Mouse (Mus musculus) ES-E14 (cell line): ENCODE results near the gene Sorcs1. TPM values are rescaled to one million over a fixed set of nuclear protein-coding genes. Genes with fewer than 3 reads are reported as not detected.

Experiments used
- DNase-seq: peaks from one replicate; pipeline ENCODE4 v3.0.0-alpha.2; 2013; ENCODE audit warnings: low read depth, low spot score
- H3K27ac ChIP-seq: 2 replicates; pipeline ENCODE4 v1.5.1; 2012; ENCODE audit warnings: low read depth, mild to moderate bottlenecking, low read length, moderate library complexity, mixed read lengths; ENCODE audit not compliant: poor library complexity, insufficient read depth, severe bottlenecking
- H3K36me3 ChIP-seq: 2 replicates; pipeline ENCODE4 v1.6.1; 2012; ENCODE audit warnings: mild to moderate bottlenecking, low read length, moderate library complexity, mixed read lengths; ENCODE audit not compliant: control insufficient read depth, poor library complexity, insufficient read depth, severe bottlenecking
- H3K4me1 ChIP-seq, 2 experiments: fragments of 150-350 bp in 1 of 2; sonication (generic) in 1 of 2; 2 replicates each; pipeline ENCODE4 v1.6.1; 2012; ENCODE audit warnings: low read length in 2 of 2, mild to moderate bottlenecking in 1 of 2, mixed read lengths in 1 of 2; ENCODE audit not compliant: control insufficient read depth in 2 of 2, insufficient read depth in 2 of 2, poor library complexity in 1 of 2
- H3K4me3 ChIP-seq, 2 experiments: fragments of 150-350 bp in 1 of 2; sonication (generic) in 1 of 2; 2 replicates each; pipeline ENCODE4 v1.5.1; 2012; ENCODE audit warnings: low read length in 2 of 2, low read depth in 1 of 2, mild to moderate bottlenecking in 1 of 2, mixed read lengths in 1 of 2; ENCODE audit not compliant: insufficient read depth in 1 of 2, poor library complexity in 1 of 2, severe bottlenecking in 1 of 2
- H3K9ac ChIP-seq: 2 replicates; pipeline ENCODE4 v1.6.1; 2012; ENCODE audit warnings: low read depth, mild to moderate bottlenecking, low read length, mixed read lengths; ENCODE audit not compliant: poor library complexity, insufficient read depth, severe bottlenecking
- H3K9me3 ChIP-seq: fragments of 150-350 bp; sonication (generic); 2 replicates; pipeline ENCODE4 v1.6.1; 2012; ENCODE audit warnings: low read depth, mild to moderate bottlenecking, low read length; ENCODE audit not compliant: control insufficient read depth, insufficient read depth
- CHD2 ChIP-seq: IDR thresholded peaks from 2 replicates; pipeline ENCODE4 v1.6.1; 2014; ENCODE audit warnings: mild to moderate bottlenecking, low read depth, low read length, inconsistent platforms
- HCFC1 ChIP-seq: IDR thresholded peaks from 2 replicates; pipeline ENCODE4 v1.6.1; 2012; ENCODE audit warnings: low read length, inconsistent platforms, borderline replicate concordance; ENCODE audit not compliant: insufficient read depth
- MAFK ChIP-seq: IDR thresholded peaks from 2 replicates; pipeline ENCODE4 v1.6.1; 2014; ENCODE audit warnings: mild to moderate bottlenecking, low read depth, low read length, inconsistent platforms; ENCODE audit not compliant: insufficient read depth
- ZC3H11A ChIP-seq: IDR thresholded peaks from 2 replicates; pipeline ENCODE4 v1.6.1; 2012; ENCODE audit warnings: low read depth, mild to moderate bottlenecking, inconsistent platforms, low read length, borderline replicate concordance
- ZNF384 ChIP-seq: IDR thresholded peaks from 2 replicates; pipeline ENCODE4 v1.6.1; 2012; ENCODE audit warnings: low read depth, low read length, inconsistent platforms
- in situ Hi-C, 2 experiments: fragments of 600-800 bp; cut with MboI; formaldehyde crosslinking; loops; one replicate each; pipeline ENCODE4 v1.15.1; 2025; ENCODE audit warnings: low sequenced_read_pairs in 2 of 2, inconsistent platforms in 1 of 2; ENCODE audit not compliant: unreplicated experiment in 2 of 2
- total RNA-seq: library from RNA; depleted of rRNA; stranded (reverse); fragments of 300-350 nt; gene quantifications from 2 replicates; pipeline ENCODE4 v1.2.3, GENCODE M21; 2012

Sorcs1 gene
- total RNA-seq, 1 experiment, result 0.09 TPM

GRCm38 (mm10) chr19:50488421-50488820 lies 190.0 kb downstream of the Sorcs1 start:
- DNase-seq, result no peak
- no peak overlapping the region for H3K4me3 ChIP-seq
- TF ChIP-seq HCFC1 (no peak), MAFK (no peak), ZNF384 (no peak), ZC3H11A (no peak), CHD2 (no peak)
- no peak overlapping the region for H3K9ac ChIP-seq
- H3K27ac ChIP-seq, result no peak overlapping the region
- H3K9me3 ChIP-seq, result no peaks in the 10 kb centered on the region
- H3K36me3 ChIP-seq, result no peaks in the 10 kb centered on the region
- in situ Hi-C loops, result no loop called here
- H3K4me1 ChIP-seq, result no peaks in the 10 kb centered on the region

DNA sequence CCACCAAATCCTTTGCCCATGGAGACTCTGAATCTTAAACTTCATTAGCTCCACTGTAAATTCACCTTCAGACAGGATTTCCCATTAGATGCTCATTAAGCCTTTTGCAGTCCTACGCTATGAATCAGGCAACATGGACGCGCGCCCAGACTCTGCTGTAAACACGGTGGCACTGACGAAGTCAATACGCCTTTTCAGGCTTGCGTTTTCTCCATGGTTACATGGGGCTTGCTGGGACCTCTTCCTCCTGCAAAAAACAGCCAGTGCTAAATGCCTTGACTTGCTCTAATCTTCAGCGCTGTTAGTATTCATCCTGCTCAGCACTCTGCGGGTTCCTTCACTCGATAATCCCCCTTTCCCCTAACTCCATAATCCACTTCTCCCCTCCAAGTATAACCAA lies 190.7 kb downstream of the Sorcs1 start:
- in situ Hi-C loops, result no loop called here
- no peak for DNase-seq
- Histone ChIP-seq H3K27ac (no peak overlapping the region), H3K4me3 (no peak overlapping the region), H3K9me3 (no peaks in the 10 kb centered on the region), H3K9ac (no peak overlapping the region), H3K36me3 (no peaks in the 10 kb centered on the region), H3K4me1 (no peaks in the 10 kb centered on the region)
- TF ChIP-seq MAFK, result no peak
- no peak for TF ChIP-seq CHD2
- TF ChIP-seq ZNF384, result no peak
- TF ChIP-seq HCFC1, result no peak
- TF ChIP-seq ZC3H11A, result no peak

DNA sequence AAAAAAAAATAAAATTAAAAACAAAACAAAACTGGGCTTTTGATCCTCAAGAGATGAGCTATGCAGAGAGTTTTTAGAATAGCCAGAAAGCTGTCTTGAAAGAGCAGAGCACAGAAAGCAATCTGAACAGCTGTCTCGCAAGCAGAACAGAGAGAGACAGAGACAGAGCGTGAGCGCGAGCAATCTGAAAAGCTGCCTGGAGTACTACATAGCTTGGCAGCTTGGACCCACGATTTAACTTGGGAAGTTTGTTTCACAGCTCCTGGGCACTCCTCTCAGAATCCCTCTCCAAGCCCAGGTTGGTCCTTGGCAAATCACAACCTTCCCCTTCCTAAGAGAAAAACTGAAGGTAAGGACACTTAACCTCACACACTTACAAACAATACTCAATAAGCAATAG lies 192.1 kb downstream of the Sorcs1 start:
- TF ChIP-seq MAFK, result no peak
- TF ChIP-seq CHD2, result no peak
- TF ChIP-seq ZC3H11A, result no peak
- no peak for TF ChIP-seq HCFC1

GRCm38 (mm10) chr19:50476774-50477173 lies 201.7 kb downstream of the Sorcs1 start:
- Histone ChIP-seq H3K4me1 (no peaks in the 10 kb centered on the region), H3K27ac (no peak overlapping the region), H3K36me3 (no peaks in the 10 kb centered on the region), H3K9me3 (no peaks in the 10 kb centered on the region), H3K4me3 (no peak overlapping the region), H3K9ac (no peak overlapping the region)
- in situ Hi-C loops, result no loop called here
- no peak for DNase-seq
- no peak for TF ChIP-seq HCFC1
- no peak for TF ChIP-seq ZNF384
- no peak for TF ChIP-seq CHD2
- no peak for TF ChIP-seq MAFK
- TF ChIP-seq ZC3H11A, result no peak

More for the DNA sequence above, 192.1 kb downstream of the Sorcs1 start:
- H3K27ac ChIP-seq, result no peak overlapping the region
- no peak for DNase-seq
- H3K36me3 ChIP-seq, result no peaks in the 10 kb centered on the region
- no peak overlapping the region for H3K9ac ChIP-seq
- H3K4me3 ChIP-seq, result no peak overlapping the region
- in situ Hi-C loops, result no loop called here
- no peaks in the 10 kb centered on the region for H3K4me1 ChIP-seq
- no peaks in the 10 kb centered on the region for H3K9me3 ChIP-seq

DNA sequence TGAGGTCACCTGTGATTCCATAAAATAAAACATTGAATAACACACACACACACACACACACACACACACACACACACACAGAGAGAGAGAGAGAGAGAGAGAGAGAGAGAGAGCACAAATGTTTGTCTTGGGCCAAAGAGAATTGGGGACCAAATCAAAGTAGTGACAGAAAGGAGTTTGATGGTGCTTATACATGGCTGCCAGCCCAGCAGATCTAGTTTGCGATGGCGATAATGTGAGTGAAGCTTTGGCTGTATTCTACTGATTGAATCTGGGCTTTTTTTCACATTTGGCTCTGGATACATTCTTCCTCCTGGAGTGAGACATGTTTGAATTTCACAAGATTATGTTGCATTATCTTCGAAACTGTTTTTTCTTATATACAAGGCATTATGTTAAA lies 209.9 kb downstream of the Sorcs1 start:
- Histone ChIP-seq H3K4me1 (no peaks in the 10 kb centered on the region), H3K36me3 (no peaks in the 10 kb centered on the region), H3K27ac (no peak overlapping the region), H3K4me3 (no peak overlapping the region), H3K9ac (no peak overlapping the region), H3K9me3 (no peaks in the 10 kb centered on the region)
- TF ChIP-seq HCFC1 (no peak), ZNF384 (no peak), MAFK (no peak), ZC3H11A (no peak), CHD2 (no peak)
- no peak for DNase-seq
- in situ Hi-C loops, result no loop called here
